Mouse (Mus musculus) regulatory T cell (primary cell): ENCODE results near the gene Havcr1.
"Not testable (repeated sequence)": the region's sequence is repeated elsewhere in the genome, so short reads cannot be mapped to it uniquely, and the experiment has no call there.

Source experiments
- in situ Hi-C: fragments of 300-600 bp; cut with MboI, MseI; formaldehyde crosslinking; loops from one replicate; pipeline ENCODE4 v1.15.1; 2025; ENCODE audit warnings: high pct_unique_total_duplicates

The Havcr1 gene

GRCm38 (mm10) chr11:46735076-46735475 is at the start of gene Havcr1:
Gene Havcr1 (plus strand): TSS chr11:46735080.
- in situ Hi-C loops: loop anchor here (5.0 to 10.0 kb wide), 4 partner anchors 52 to 380 kb away; partner anchors contain the start of gene Havcr2

DNA sequence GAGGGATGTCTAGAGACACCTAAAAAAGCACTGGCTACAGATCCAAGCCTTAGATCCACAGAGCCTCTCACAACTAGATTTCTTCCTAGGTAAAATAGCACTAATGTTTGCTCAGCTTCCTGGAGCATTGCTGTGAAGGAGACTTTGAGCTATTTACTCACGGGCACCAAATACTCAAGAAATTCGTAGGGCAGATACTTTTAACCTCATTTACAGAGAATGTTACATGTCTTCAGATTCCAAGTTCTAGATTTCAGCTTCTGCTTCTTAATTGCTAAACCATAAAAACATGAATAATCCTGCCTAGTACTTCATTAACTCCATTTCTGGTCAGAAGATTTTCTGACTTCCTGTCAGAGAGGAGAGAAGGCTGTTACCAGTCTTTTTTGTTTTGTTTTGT is 44.7 kb upstream of the Havcr1 start:
- in situ Hi-C loops: no loop called here

- in situ Hi-C loops: not testable (repeated sequence)
Observed at GRCm38 (mm10) chr11:46695849-46696248, 39.0 kb upstream of the Havcr1 start.

DNA sequence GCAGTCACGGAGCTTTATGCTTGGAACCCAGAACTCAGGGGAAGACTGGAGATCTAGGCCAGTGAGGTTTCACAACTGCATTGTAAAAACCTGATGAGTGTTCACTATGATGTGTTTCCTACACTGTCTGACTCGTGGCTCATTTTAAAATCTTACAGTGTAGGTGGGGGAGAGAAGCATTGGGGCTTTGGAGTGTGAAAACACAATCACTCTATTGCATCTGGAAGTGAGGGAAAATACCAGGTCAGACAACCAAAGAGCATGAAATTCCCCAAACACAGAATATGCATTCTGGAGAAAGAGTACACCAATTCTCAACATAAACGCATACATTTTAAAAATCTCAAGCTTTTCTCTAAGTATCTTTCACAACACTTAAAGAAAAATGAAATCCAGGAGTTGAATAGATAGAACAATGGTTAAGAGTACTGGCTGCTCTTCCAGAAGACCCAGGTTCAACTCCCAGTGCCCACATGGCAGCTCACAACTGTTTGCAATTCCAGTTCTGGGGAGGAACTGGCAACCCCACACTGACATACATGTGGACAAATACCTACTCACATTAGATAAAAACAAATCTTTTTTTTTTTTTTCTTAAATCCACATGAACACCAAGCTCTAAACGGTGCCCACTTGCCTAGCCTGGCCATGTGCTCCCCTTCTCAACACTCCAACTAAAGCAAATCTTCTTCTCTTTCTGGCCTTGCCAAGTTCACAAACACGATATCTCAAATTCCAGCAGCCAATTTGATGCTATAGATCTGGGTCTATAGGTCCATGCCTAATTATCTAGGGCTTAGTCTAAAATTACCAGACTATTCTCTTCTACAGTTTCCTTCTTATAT is 37.2 kb upstream of the Havcr1 start:
- in situ Hi-C loops: no loop called here

DNA sequence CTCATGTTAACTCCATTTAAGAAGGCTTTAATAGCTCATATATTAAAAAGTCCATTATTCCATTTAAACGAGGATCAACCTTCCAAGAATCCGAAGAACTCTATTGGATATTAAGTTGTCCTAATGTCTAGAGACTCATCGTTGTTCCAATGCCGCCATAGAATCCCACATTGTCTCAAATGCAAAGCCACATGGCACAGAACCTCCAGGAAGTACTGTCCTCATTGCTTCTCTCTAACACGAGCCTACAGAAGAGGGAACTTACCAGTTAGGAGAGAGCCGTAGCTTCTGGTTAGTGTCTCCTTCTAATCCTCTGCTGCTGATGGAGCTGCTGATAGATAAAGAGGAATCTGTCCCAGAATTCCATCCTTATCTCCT is 36.6 kb upstream of the Havcr1 start:
- in situ Hi-C loops: no loop called here

DNA sequence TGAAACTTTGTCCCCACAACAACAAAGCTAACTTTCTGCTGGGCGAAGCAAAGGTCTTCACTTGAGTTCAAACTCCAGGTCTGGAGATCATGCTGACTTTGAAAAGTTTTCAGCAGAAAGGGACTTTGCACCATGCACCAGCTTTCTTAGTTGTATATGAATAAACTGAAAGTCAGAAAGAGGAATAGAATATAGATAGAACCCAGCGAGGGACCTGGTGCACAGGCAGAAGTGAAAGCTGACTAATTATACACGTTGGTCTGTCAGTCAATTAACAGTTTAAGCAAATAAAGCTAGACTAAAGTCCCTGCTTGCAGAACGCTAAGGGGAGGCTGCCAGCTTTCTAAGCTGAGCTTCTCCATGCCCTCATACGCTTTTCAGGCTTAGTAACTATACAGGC is 36.0 kb upstream of the Havcr1 start:
- in situ Hi-C loops: no loop called here

- in situ Hi-C loops: no loop called here
Observed at GRCm38 (mm10) chr11:46706664-46707356, 28.1 kb upstream of the Havcr1 start, which contains the start of gene Timd2. Gene Timd2 (minus strand): TSS chr11:46707061.

DNA sequence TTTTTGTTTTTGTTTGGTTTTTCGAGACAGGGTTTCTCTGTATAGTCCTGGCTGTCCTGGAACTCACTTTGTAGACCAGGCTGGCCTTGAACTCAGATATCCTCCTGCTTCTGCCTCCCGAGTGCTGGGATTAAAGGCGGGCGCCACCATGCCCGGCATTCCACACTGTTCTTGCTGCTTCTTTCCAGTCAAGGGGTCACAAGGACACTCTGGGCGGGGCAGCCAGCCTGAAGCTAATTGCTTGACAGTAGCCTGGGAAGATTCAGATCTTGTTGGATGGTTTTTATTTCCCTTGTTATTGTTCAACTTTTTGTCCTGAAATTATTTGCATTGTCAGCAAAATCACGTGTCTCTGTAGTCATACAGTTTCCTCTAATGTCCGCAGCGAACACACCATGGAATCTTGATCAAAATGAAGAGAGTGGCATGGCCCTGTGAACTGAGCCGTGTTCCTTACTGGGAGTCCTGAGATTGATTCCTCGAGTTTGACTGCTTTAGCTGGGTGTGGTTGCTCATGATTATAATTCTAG is 3.3 kb upstream of the Havcr1 start:
- in situ Hi-C loops: loop anchor here (5.0 to 10.0 kb wide), 4 partner anchors 97 to 377 kb away; partner anchors contain the start of genes Gm12169 and Havcr2

DNA sequence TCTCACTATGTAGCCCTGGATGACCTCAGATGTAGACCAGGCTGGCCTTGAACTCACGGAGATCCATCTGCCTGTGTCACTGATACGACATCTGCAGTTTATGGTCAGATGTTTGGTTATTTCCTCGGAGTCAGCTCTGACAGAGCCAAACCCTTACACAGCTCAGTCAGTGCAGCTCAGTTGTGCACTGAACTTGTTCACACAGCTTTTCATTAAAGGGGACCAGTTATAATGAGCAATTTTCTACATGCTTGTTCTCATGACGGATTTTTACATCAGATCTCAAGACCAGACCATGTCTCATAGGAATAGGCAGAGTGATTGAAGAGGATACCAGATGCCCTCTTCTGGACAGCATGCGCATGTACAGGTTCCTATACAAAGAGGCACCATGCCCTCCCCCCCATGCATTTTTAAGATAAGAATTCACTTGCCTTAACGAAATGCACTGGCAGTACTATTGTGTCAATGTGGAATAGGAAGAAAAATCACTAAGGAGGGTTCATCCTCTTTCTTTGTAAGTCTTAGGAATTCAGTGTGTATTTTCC is 1.6 kb upstream of the Havcr1 start:
- in situ Hi-C loops: loop anchor here (5.0 to 10.0 kb wide), 4 partner anchors 99 to 379 kb away; partner anchors contain the start of genes Gm12169 and Havcr2

- in situ Hi-C loops: loop anchor here (5.0 to 10.0 kb wide), 5 partner anchors 53 to 380 kb away; partner anchors contain the start of genes Gm12169 and Havcr2
Observed at GRCm38 (mm10) chr11:46734617-46735016, 263 bp upstream of the Havcr1 start.

DNA sequence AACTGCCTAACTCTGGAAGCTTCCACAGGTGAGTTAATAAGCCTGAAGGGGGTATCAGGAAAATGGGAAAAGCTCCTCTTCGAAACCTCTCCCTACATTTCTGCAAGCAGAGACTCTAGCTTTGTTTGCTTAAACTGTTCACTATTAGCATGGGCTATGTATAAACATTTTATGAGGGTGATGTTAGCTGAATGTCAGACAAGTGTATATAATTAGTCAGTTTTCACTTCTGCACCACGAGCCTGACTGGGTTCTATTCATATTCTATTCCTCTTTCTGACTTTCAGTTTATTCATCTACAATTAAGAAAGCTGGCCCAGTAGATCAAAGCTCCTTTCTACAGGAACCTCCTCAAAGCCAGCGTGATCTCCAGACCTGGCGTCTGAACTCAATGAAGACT is 4.6 kb downstream of the Havcr1 start:
- in situ Hi-C loops: loop anchor here (5.0 to 10.0 kb wide), 4 partner anchors 48 to 385 kb away; partner anchors contain the start of gene Havcr2

DNA sequence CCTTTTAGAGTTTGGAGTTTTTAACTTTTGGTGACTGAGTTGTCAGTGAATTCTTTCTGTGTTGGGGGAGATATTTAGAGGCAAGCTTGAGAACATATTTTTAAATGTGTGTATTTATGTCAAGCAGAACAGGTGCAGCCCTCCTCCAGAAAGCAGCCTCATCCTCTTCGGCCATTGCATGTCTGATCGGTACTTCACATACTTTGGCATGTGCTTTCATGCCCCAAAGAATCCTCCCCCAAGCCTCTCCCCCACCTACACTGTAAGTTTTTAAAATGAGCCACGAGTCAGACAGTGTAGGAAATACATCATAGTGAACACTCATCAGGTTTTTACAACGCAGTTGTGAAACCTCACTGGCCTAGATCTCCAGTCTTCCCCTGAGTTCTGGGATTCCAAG is 6.0 kb downstream of the Havcr1 start:
- in situ Hi-C loops: no loop called here

DNA sequence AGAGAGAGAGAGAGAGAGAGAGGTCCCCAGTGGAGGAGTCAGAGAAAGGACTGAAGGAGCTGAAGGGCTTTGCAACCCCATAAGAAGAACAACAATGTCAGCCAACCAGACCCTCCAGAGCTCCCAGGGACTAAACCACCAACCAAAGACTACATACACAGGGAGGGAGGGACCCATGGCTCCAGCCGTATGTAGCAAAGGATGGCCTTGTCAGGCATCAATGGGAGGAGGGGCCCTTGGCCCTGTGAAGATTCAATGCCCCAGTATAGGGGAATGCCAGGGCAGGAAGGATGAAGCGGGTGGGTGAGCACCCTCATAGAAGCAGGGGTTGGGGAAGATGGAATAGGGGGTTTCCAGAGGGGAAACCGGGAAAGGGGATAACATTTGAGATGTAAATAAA is 6.8 kb downstream of the Havcr1 start:
- in situ Hi-C loops: no loop called here

DNA sequence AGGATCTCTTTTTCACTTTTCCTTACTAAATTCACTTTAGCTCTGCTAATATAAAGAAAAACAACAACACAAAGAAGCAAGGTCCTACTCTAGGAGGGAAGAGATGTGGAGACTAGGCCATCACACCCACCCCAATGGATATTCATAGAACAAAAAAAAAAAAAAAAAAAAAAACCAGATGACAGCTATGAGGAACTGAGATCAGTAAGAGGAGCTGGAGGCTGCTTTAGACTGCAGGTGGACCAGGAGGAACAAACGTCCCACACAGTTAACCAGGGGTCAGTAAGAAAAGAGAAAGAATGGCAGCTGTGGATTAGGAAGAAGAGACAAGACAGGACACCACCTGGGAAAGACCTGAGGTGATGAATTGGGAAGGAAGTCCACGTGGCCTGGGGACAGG is 13.1 kb downstream of the Havcr1 start:
- in situ Hi-C loops: no loop called here

- in situ Hi-C loops: no loop called here
Observed at GRCm38 (mm10) chr11:46753662-46754061, 18.8 kb downstream of the Havcr1 start.

GRCm38 (mm10) chr11:46754669-46755068 is 19.8 kb downstream of the Havcr1 start:
- in situ Hi-C loops: no loop called here

- in situ Hi-C loops: not testable (repeated sequence)
Observed at GRCm38 (mm10) chr11:46755714-46756113, 20.8 kb downstream of the Havcr1 start.

DNA sequence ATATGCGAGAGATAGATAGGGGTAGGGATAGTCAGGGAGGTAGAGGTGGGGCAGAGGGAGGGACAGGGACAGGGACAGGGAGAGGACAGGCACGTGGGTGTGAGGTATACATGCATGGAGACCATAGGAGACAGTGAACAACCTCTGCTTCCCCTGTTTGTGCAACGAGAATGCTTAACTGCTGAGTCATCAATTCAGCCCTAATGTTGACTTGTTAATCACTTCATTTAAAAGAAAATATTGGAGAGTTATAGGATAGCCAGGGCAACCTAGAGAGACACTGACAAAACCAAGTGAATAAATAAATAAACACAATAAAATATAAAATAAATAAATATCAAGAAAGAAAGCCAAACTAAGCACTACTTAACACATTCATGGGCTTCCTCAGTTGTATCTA is 42.0 kb downstream of the Havcr1 start:
- in situ Hi-C loops: no loop called here

DNA sequence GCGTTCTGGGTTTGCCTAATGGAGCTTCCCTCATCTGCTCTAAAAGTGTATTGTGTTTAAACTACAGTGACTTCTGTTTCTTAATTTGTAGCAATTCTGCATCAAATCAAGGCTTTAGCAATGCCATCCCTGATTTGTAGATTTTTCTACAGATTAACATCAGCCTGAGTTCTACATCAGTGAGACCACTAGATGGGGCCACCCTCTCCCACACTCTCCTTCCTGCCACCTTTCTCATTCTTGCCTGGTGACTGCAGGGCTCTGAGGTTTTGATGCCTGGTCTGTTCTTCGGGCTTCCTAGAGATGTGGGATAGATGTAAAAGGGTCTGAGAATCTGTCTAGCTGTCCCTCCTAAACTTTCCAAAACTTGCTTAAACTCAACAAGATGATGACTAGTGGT is 44.9 kb downstream of the Havcr1 start:
- in situ Hi-C loops: no loop called here

DNA sequence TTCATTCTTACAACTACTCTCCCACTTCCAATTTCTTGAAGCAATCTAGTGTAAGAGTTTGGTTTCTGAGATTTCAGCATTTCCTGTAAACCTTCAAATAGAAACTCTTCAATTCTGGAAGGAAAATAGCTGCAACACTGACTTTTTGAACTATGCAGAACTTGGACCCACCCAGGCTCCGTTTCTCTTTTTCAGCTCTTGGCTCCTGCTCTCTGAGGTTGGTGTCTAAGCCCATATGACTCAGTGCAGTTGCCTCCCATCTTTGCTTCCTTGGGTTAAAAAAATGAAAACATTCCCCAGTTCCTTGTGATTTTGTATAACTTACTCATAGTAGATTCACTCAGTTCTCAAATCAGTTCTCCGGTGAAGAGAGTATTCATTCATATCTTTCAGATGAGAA is 69.6 kb downstream of the Havcr1 start:
- in situ Hi-C loops: no loop called here

DNA sequence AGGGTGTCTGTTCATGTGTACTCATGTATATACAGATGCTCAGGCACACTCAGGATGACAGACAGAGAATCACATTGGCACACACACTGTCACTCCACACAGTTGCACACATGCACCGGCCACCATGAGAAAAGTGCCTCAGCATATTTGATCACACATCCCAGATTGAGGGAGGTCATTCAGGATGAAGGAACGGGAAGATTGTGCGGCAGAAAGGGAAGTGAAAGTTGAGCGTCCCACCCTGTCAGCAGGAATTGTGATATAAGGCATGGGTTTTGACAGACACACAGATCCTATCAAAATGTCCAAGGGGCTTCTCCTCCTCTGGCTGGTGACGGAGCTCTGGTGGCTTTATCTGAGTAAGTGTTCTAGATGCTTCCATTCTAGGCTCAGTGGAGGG is 75.6 kb downstream of the Havcr1 start, which contains the start of gene Timd4:
TSS of gene Timd4 (plus strand) at position 290 of the 400 bp plus-strand sequence.
- in situ Hi-C loops: no loop called here

DNA sequence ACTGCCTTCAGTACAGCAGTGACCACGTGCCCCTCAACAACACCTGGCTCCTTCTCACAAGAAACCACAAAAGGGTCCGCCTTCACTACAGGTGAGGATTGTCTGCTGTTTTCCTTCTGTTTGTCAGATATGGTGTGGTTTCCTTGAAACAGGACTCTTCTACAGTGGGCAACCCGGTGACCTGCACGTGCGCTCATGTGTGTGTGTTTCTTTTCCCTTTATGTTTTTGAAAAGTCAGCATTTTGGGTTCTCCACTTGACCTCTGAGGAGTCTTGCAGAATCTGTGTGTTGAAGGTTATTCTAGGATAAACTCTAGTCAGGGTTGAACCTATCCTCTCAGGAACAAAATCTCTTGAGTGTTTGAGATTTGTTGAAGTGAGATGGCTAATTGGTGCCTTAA is 82.8 kb downstream of the Havcr1 start:
- in situ Hi-C loops: no loop called here
